Mouse (Mus musculus): ENCODE data around the gene Rprd2. TPM values are rescaled to one million over a fixed set of nuclear protein-coding genes. Genes with fewer than 3 reads are reported as not detected.

The Rprd2 gene
- total and polyA plus RNA-seq, 3 experiments: 8.4 to 16.2 (median 12.5) TPM

GRCm38 (mm10) chr3:95818026-95818511 is 594 bp downstream of the Rprd2 start:
- H3K27me3 ChIP-seq (replicated peaks): no peaks in the 10 kb centered on the region
- H3K27ac ChIP-seq (ENCODE audit: insufficient read depth, low read depth): peak overlapping the region; percentile 97
- 0 out of 2 replicates have a peak overlapping the region, but pooled peaks have one; percentile 13 for H3K4me2 ChIP-seq (ENCODE audit: insufficient read depth, low read depth, poor library complexity, severe bottlenecking)
- peaks cover 0 to 10% of the 10 kb centered on the region in 2 experiments for H3K36me3 ChIP-seq (replicated peaks in 1 of 2; ENCODE audit: control insufficient read depth in 1 of 2, insufficient read depth in 1 of 2, low read length in 1 of 2)
- peaks cover 4 to 30% of the 10 kb centered on the region in 2 experiments; a peak in 2 of 4 replicates for H3K4me1 ChIP-seq (ENCODE audit: control insufficient read depth in 1 of 2, insufficient read depth in 2 of 2)
- peak overlapping the region; percentile 74 to 90 (median 83) for H3K4me3 ChIP-seq (replicated peaks in 1 of 3; ENCODE audit: low read depth in 2 of 3, low read length in 2 of 3, poor library complexity in 1 of 3)
- in situ Hi-C loops (cut with MboI; ENCODE audit: low pct_ligation_motif_present, low pct_unique_long_range_greater_than_20kb, low sequenced_read_pairs) (no loop called here), dilution Hi-C loops (cut with MboI; ENCODE audit: extremely low pct_ligation_motif_present, extremely low pct_unique_long_range_greater_than_20kb, low sequenced_read_pairs) (no loop called here)
- no peaks in the 10 kb centered on the region for H3K9me3 ChIP-seq (replicated peaks; ENCODE audit: low read length)
- H3K9ac ChIP-seq (ENCODE audit: insufficient read depth, low read depth): peak overlapping the region; percentile 96
- TF ChIP-seq CHD1 (IDR thresholded peaks at IDR 0.05; ENCODE audit: low read depth, low read length) (peak; percentile 9; the same call in 1 of the 2 replicates), USF1 (IDR thresholded peaks at IDR 0.05; ENCODE audit: low read depth, low read length) (no peak), BHLHE40 (IDR thresholded peaks at IDR 0.05; ENCODE audit: low read depth, low read length) (no peak), MXI1 (IDR thresholded peaks at IDR 0.05; ENCODE audit: low read depth, low read length) (peak; percentile 13; the same call in 1 of the 2 replicates), SMC3 (IDR thresholded peaks at IDR 0.05; ENCODE audit: low read depth, low read length) (no peak), ELF1 (IDR thresholded peaks at IDR 0.05; ENCODE audit: low read depth, low read length) (peak; percentile 53; the same call in 1 of the 2 replicates), TBP (conservative IDR thresholded peaks at IDR 0.05; ENCODE audit: low read depth, low read length) (peak; percentile 38; the same call in 1 of the 2 replicates), ZC3H11A (IDR thresholded peaks at IDR 0.05; ENCODE audit: low read depth, low read length) (no peak), JUN (IDR thresholded peaks at IDR 0.05; ENCODE audit: insufficient read depth, low read depth, low read length) (no peak), USF2 (conservative IDR thresholded peaks at IDR 0.05; ENCODE audit: low read depth, low read length) (no peak), ETS1 (conservative IDR thresholded peaks at IDR 0.05; ENCODE audit: low read depth, low read length) (no peak), TCF12 (IDR thresholded peaks at IDR 0.05; ENCODE audit: low read depth, low read length) (no peak), JUND (conservative IDR thresholded peaks at IDR 0.05; ENCODE audit: low read depth, low read length) (no peak), GABPA (IDR thresholded peaks at IDR 0.05; ENCODE audit: insufficient replicate concordance, low read depth, low read length) (no peak), POLR2AphosphoS2 (IDR thresholded peaks at IDR 0.05; ENCODE audit: low read depth, low read length) (no peak)
- H3K79me2 ChIP-seq (replicated peaks; ENCODE audit: control insufficient read depth, extremely low read depth, insufficient read depth, poor library complexity, severe bottlenecking): peaks cover 54% of the 10 kb centered on the region
- DNase-seq (ENCODE audit: extremely low read depth): peak; percentile 56

GRCm38 (mm10) chr3:95816681-95817080 is 2.0 kb downstream of the Rprd2 start:
- in situ Hi-C loops (cut with MboI; ENCODE audit: low pct_ligation_motif_present, low pct_unique_long_range_greater_than_20kb, low sequenced_read_pairs) (no loop called here), dilution Hi-C loops (cut with MboI; ENCODE audit: extremely low pct_ligation_motif_present, extremely low pct_unique_long_range_greater_than_20kb, low sequenced_read_pairs) (no loop called here)
- H3K27ac ChIP-seq (ENCODE audit: insufficient read depth, low read depth): no peak overlapping the region
- H3K4me2 ChIP-seq (ENCODE audit: insufficient read depth, low read depth, poor library complexity, severe bottlenecking): peak overlapping the region; percentile 51
- H3K36me3 ChIP-seq (replicated peaks in 1 of 2; ENCODE audit: control insufficient read depth in 1 of 2, insufficient read depth in 1 of 2, low read length in 1 of 2): peaks cover 0 to 19% of the 10 kb centered on the region in 2 experiments
- H3K9ac ChIP-seq (ENCODE audit: insufficient read depth, low read depth): peak overlapping the region; percentile 13; the same call in 1 of the 2 replicates
- DNase-seq (ENCODE audit: extremely low read depth): no peak
- no peaks in the 10 kb centered on the region for H3K9me3 ChIP-seq (replicated peaks; ENCODE audit: low read length)
- H3K27me3 ChIP-seq (replicated peaks): no peaks in the 10 kb centered on the region
- peak overlapping the region in 1 of 3 experiments; percentile 9 for H3K4me3 ChIP-seq (replicated peaks in 1 of 3; ENCODE audit: low read depth in 2 of 3, low read length in 2 of 3, poor library complexity in 1 of 3)
- TF ChIP-seq CHD2 (IDR thresholded peaks at IDR 0.05; ENCODE audit: low read length) (no peak), UBTF (IDR thresholded peaks at IDR 0.05; ENCODE audit: low read depth, low read length) (no peak), SMC3 (IDR thresholded peaks at IDR 0.05; ENCODE audit: low read depth, low read length) (no peak), ZNF384 (IDR thresholded peaks at IDR 0.05; ENCODE audit: low read depth, low read length) (no peak), NELFE (IDR thresholded peaks at IDR 0.05; ENCODE audit: low read depth, low read length) (no peak), KAT2A (IDR thresholded peaks at IDR 0.05; ENCODE audit: insufficient replicate concordance, low read length) (no peak), JUN (IDR thresholded peaks at IDR 0.05; ENCODE audit: insufficient read depth, low read depth, low read length) (no peak), MXI1 (IDR thresholded peaks at IDR 0.05; ENCODE audit: low read depth, low read length) (no peak), MAX (IDR thresholded peaks at IDR 0.05; ENCODE audit: low read length) (no peak), E2F4 (IDR thresholded peaks at IDR 0.05; ENCODE audit: insufficient replicate concordance, low read depth, low read length) (no peak), MEF2A (IDR thresholded peaks at IDR 0.05; ENCODE audit: borderline replicate concordance, low read depth, low read length) (no peak), ELF1 (IDR thresholded peaks at IDR 0.05; ENCODE audit: low read depth, low read length) (no peak)
- H3K4me1 ChIP-seq (ENCODE audit: control insufficient read depth in 1 of 2, insufficient read depth in 2 of 2): peaks cover 4 to 32% of the 10 kb centered on the region in 2 experiments; a peak in 2 of 4 replicates
- H3K79me2 ChIP-seq (replicated peaks; ENCODE audit: control insufficient read depth, extremely low read depth, insufficient read depth, poor library complexity, severe bottlenecking): peaks cover 65% of the 10 kb centered on the region

All from CH12.LX (cell line).